Mouse (Mus musculus) spleen, adult 2 months (tissue): ENCODE results near the gene Trim40. TPM values are rescaled to one million over a fixed set of nuclear protein-coding genes. Genes with fewer than 3 reads are reported as not detected.

Source experiments
- DNase-seq, 2 experiments: peaks; one replicate each; pipeline versions ENCODE4 v3.0.0 to v3.0.0-alpha.2; 2012 to 2021; ENCODE audit warnings: low spot score in 2 of 2, low read depth in 1 of 2
- H3K27ac ChIP-seq: fragments of 200-500 bp; 2 replicates; pipeline ENCODE4 v1.5.1; 2012; ENCODE audit warnings: low read length, inconsistent platforms; ENCODE audit not compliant: insufficient read depth
- H3K27me3 ChIP-seq: fragments of 200-500 bp; 2 replicates; pipeline ENCODE4 v1.6.1; 2012; ENCODE audit warnings: mild to moderate bottlenecking, moderate library complexity, low read length, inconsistent platforms; ENCODE audit not compliant: control insufficient read depth, insufficient read depth
- H3K36me3 ChIP-seq: fragments of 200-500 bp; 2 replicates; pipeline ENCODE4 v1.6.1; 2012; ENCODE audit warnings: mild to moderate bottlenecking, low read length, inconsistent platforms; ENCODE audit not compliant: control insufficient read depth, insufficient read depth
- H3K4me1 ChIP-seq: fragments of 200-500 bp; 2 replicates; pipeline ENCODE4 v1.6.1; 2011; ENCODE audit warnings: inconsistent platforms; ENCODE audit not compliant: control insufficient read depth, insufficient read depth, insufficient read length
- H3K4me3 ChIP-seq: fragments of 200-500 bp; 2 replicates; pipeline ENCODE4 v1.5.1; 2011; ENCODE audit warnings: mild to moderate bottlenecking, inconsistent platforms; ENCODE audit not compliant: insufficient read depth, insufficient read length; ENCODE audit errors: extremely low read depth
- CTCF ChIP-seq: fragments of 200-500 bp; IDR thresholded peaks from 2 replicates; pipeline ENCODE4 v1.5.1; 2011; ENCODE audit warnings: mild to moderate bottlenecking, inconsistent platforms; ENCODE audit not compliant: insufficient read depth, insufficient read length, insufficient replicate concordance; ENCODE audit errors: extremely low read depth
- POLR2A ChIP-seq: fragments of 200-500 bp; IDR thresholded peaks from 2 replicates; pipeline ENCODE4 v1.6.1; 2011; ENCODE audit warnings: low read depth, low read length, inconsistent platforms
- WGBS: fragments of 180-500 bp; shearing (Covaris S2); methylation state at CpG from one replicate; pipeline ENCODE4 v1.1.7; 2018; 5-methylcytosine and 5-hydroxymethylcytosine counted together
- polyA plus RNA-seq: library from polyadenylated mRNA; depleted of rRNA; stranded (reverse); fragments of >200 nt; gene quantifications from 2 replicates; pipeline ENCODE4 v1.2.3, GENCODE M21; 2012

The Trim40 gene
- polyA plus RNA-seq, 1 experiment, result 0.19 TPM

DNA sequence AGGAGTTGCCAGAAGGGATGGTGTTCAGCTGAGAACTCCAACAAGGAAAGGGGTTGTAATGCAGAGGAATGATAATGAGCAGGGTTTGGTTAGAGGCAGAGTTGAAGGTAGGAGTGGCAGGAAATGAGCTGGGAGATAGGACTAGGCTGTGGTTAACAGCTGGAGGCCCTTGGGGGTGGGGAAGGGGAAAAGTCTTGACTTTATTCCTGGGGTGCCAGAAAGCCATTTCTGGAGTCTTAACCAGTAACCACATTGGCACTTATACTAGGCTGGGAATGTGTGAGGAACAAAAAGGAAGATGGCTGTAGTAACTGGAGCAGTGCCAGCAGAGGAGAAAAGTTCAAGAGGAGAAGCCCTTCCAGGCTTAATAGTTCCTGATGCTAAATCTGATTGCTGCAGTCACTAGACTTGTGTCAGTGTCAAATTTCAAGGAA, 45.6 kb downstream of the Trim40 start:
- Histone ChIP-seq H3K4me1 (peaks cover 8% of the 10 kb centered on the region; the same call in 1 of the 2 replicates), H3K4me3 (no peak overlapping the region), H3K36me3 (peaks cover 5% of the 10 kb centered on the region; the same call in 1 of the 2 replicates), H3K27me3 (no peaks in the 10 kb centered on the region), H3K27ac (no peak overlapping the region)
- TF ChIP-seq POLR2A (no peak), CTCF (no peak)
- DNase-seq, result no peak

DNA sequence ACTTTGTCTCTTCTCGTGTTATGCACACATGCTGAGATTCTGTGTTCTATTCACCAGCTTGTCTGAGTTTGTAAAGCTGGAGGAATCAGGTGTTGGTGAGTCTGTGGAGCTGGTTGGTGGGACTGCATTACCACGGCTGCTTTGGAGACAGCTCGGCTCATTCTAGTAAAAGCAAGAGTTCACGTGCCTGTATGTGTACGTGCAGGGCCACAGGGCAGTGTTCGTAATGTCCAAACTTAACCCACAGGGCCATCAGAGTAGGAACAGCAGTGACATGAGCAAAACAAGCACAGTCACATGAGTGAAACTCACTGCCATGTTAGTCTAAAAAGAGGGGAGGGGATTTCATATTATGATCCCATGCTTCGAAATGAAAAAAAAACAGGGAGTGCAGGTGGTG, 46.2 kb downstream of the Trim40 start:
- DNase-seq, result no peak
- no peak for TF ChIP-seq CTCF
- TF ChIP-seq POLR2A, result no peak
- H3K36me3 ChIP-seq, result peaks cover 5% of the 10 kb centered on the region; the same call in 1 of the 2 replicates
- WGBS, result 71% methylated on average over 7 of the region's 7 CpGs
- H3K4me3 ChIP-seq, result no peak overlapping the region
- no peak overlapping the region for H3K27ac ChIP-seq
- H3K27me3 ChIP-seq, result no peaks in the 10 kb centered on the region
- H3K4me1 ChIP-seq, result peaks cover 8% of the 10 kb centered on the region; the same call in 1 of the 2 replicates

DNA sequence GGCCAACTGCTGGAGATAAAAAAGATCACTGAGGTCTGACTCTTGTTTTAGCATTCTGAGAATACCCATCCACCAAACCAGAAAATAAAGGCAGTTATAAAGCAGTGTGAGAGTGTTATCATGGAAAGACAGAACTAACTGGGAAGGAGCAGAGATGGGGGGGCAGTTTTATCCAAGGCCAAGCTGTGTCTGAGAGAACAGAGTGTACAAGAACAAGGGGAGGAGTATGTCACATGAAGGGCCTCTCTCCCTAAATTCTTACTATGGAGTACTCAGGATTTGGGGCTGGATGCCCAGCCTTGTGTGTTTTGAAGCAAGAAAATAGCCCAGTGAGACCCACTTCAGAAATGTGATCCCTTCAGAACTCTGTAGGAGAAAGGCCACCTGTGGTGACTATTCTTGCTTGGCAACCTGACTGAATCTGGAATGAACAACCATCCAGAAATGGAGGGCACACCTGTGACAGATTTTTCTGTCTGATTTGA, 48.9 kb downstream of the Trim40 start:
- Histone ChIP-seq H3K27me3 (no peaks in the 10 kb centered on the region), H3K27ac (no peak overlapping the region), H3K4me1 (peaks cover 8% of the 10 kb centered on the region; the same call in 1 of the 2 replicates), H3K36me3 (peaks cover 3% of the 10 kb centered on the region; the same call in 1 of the 2 replicates), H3K4me3 (no peak overlapping the region)
- no peak for DNase-seq
- TF ChIP-seq POLR2A (no peak), CTCF (no peak)

DNA sequence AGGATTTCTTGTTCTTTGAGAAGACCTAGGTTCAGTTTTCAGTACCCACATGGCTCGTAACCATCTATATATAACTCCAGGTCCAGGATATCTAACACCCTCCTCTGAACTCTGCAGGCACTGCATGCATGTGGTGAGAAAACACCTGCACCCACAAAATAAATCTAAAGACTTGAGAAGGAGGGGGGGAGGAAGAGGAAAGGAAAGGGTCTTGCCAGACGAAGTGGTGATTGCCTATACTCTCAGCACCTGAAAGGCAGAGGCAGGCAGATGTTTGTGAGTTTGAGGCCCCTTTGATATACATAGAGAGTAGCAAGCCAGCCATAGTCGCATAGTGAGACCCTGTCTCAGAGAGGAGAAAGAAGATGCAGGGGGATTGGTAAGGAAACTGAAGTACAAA, 50.0 kb downstream of the Trim40 start:
- TF ChIP-seq CTCF (no peak), POLR2A (no peak)
- H3K4me3 ChIP-seq, result no peak overlapping the region
- WGBS, result 66% methylated on average over 3 of the region's 3 CpGs
- peaks cover 4% of the 10 kb centered on the region; the same call in 1 of the 2 replicates for H3K4me1 ChIP-seq
- H3K27me3 ChIP-seq, result no peaks in the 10 kb centered on the region
- H3K27ac ChIP-seq, result no peak overlapping the region
- peaks cover 3% of the 10 kb centered on the region; the same call in 1 of the 2 replicates for H3K36me3 ChIP-seq
- DNase-seq, result no peak

DNA sequence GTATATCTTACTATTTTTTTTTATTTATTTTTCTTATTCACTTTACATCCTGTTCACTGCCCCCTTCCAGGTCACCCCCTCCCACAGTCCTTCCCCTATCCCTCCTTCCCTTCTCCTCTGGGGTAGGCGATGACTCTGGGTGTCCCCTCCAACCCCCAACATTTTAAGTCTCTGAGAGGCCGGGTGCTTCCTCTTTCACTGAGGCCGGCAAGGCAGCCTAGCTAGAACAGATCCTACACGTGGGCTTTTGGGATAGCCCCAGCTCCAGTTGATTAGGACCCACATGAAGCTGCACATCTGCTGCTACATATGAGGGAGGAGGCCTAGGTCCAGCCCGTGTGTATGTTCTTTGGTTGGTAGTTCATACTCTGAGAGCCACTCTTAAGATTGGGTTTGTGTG, 50.9 kb downstream of the Trim40 start:
- H3K4me3 ChIP-seq, result no peak overlapping the region
- no peak for DNase-seq
- TF ChIP-seq CTCF (no peak), POLR2A (no peak)
- H3K4me1 ChIP-seq, result no peaks in the 10 kb centered on the region; the same call in 1 of the 2 replicates
- no peaks in the 10 kb centered on the region for H3K27me3 ChIP-seq
- H3K27ac ChIP-seq, result no peak overlapping the region
- peaks cover 1% of the 10 kb centered on the region; the same call in 1 of the 2 replicates for H3K36me3 ChIP-seq
- 46% methylated on average over 5 of the region's 5 CpGs for WGBS

DNA sequence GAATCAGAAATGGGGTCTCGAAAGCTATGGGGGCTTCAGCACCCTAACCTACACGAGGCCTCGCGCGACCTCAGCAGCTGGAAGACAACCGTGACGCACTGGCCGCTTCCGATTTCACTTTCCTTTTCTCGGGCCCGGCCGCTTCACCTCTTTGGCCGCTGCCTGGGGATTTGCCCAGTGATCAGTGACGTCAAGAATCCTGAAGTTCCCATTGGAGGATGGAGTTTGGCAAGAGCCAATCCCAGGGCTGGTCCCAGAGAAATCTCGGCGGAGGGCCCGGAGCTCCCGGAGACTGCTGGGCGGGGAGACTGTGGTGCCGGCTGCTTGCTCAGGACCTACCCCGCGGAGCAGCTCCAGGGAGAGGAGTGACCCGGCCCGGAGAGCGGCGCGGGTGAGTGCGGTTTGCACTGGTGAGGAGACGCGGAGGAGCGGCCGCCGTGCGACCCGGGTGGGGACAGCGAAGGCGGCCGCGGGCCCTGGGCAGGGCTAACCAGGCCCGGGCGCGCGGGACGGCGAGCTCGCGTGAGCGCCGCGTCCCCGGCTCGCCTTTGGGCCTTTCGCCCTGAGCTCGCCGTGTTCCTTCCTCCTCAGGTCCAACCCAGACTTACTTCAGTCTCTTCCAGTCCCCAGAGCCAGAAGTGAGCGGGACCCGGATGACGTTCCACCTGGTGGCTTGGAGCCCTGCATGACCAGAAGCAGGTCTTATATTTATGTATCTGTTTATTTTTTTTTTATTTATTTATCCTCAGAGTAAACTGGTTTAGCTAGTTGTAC, 52.9 kb downstream of the Trim40 start, which contains the start of gene Trim26:
TSS of gene Trim26 (plus strand) at position 261 of the 774 bp plus-strand sequence.
- WGBS, result under 1% methylated on average over 58 of the region's 58 CpGs
- Histone ChIP-seq H3K4me3 (peak within 1 kb of the TSS; percentile 81), H3K4me1 (no peaks in the 10 kb centered on the region; the same call in 1 of the 2 replicates), H3K27me3 (no peaks in the 10 kb centered on the region), H3K27ac (peak within 1 kb of the TSS; percentile 92), H3K36me3 (no peaks in the 10 kb centered on the region; the same call in 1 of the 2 replicates)
- TF ChIP-seq CTCF (no peak), POLR2A (peak; percentile 15; the same call in 1 of the 2 replicates)
- DNase-seq, result peak; percentile 96
